Mouse (Mus musculus): ENCODE results near the gene Sys1. TPM values are rescaled to one million over a fixed set of nuclear protein-coding genes. Genes with fewer than 3 reads are reported as not detected.

Sys1 gene
- polyA plus RNA-seq (2012): 219 and 244 TPM in 2 replicates

DNA sequence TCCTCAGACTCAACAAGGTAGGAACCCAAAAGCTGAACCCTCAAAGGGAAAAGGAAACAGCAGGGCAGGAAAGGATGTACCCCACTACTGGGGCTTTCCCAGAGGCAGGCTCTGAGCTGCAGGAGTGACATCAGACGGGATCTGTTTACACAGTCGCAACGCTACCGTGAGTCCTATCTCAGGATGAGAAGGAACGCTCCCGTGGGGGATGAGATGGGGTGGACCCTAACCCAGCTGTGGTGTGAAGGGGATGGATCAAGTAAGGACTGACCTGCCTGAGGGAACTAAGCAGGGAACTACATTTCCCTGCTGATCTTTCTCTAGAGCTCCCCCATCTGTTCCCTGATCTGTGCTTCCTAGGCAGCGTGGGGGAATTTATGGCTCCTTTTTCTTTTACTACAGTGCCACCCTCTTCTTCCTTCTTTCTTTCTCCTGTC, at the start of gene Sys1:
Gene Sys1 (plus strand): TSS at position 101 of the 437 bp plus-strand sequence.
- TF ChIP-seq GATA1 (IDR thresholded peaks at IDR 0.05; ENCODE audit: low read length): no peak

DNA sequence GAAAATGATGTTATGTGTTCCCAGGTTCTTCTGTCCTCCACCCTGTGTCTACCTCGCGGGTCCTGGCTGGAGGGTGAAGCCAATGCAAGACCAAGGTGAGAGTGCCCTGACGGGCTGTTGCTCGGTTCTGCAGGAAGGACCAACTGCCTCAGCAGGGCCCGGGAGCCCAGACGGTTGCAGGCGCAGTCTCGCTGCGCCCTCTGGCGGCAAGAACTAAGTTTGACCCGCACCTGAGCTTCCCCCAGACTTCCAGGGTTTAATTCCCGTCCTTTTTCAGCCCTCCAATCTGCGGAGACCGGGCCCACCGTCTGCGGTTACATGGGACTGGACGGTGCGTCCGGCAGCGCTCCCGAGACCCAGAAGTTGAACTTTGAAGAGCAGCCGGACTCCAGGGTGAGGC, 49.1 kb upstream of the Sys1 start:
- TF ChIP-seq GATA1 (IDR thresholded peaks at IDR 0.05; ENCODE audit: low read length): no peak

DNA sequence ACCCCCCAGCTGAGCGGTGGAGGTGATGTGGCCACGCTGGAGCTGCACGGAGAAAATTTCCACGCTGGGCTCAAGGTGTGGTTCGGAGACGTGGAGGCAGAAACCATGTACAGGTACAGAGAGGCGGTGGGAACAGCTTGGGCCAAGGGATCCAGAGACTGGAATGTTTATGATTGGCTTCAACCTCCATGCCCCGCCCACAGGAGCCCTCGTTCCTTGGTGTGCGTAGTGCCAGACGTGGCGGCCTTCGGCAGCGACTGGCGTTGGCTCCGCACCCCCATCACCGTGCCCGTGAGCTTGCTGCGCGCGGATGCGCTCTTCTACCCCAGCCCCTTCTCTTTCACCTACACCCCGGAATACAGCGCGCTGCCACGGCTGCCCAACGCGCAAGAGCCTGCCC, 42.6 kb upstream of the Sys1 start:
- TF ChIP-seq GATA1 (IDR thresholded peaks at IDR 0.05; ENCODE audit: low read length): no peak

DNA sequence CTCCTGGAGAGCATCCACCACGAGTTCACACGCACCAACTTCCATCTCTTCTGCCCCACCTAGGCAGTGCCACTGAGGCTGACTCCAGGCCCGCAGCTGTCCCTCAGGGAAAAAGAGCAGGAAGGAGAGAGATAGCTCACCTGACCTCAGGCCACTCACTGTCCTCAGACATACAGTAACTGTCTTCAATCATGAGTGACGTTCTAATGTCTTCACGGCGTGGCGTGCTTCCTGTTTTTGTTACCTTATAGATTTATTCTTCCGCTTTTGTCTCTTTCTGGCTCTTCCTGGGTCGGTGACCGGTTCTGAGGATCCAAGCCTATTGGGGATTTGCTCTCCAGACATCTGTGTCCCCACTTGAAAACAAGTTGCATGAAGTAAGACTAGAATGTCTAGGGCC, 42.2 kb upstream of the Sys1 start:
- TF ChIP-seq GATA1 (IDR thresholded peaks at IDR 0.05; ENCODE audit: low read length): no peak

DNA sequence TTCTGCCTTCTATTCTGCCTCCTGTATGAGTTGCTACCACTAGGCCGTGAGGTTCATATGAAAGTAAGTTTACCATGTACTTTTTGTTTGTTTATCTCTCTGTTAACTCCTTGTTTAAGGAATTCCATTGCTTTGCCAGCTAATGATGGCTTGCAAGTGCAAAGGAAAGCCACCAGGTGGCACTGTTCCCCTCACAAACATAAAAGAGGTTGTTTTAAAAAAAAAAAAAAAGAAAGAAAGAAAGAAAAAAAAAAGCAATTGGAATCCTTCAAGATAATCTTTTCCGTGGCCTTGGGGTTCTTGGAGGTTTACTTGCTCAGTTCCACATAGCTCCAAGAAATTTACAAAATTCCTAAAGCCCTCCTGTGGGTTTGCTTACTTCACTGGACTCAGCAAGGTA, 39.6 kb upstream of the Sys1 start:
- TF ChIP-seq GATA1 (IDR thresholded peaks at IDR 0.05; ENCODE audit: low read length): no peak

DNA sequence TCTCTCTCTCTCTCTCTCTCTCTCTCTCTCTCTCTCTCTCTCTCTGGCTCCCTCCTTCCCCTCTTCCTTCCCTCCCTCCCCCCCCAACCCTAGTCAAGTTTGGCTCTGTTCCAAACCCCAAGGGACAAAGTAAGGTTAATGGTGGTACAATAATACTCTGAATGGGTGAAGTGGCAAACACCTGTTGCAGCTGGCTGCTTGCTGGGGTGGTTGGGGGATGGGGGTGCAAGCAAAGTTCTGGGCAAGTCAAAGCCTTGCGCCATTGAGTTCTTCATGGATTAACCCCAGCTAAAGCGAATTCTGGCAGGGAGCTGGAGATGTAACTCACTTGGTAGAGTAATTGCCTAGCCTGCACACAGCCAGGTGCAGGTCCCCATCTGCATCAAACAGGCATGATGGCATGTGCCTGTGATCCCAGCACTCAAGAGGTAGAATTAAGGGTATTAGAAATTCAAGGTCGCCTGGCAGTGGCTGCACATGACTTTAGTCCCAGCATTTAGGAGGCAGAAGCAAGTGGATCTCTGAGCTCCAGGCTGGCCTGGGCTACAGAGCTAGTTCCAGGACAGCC, 38.4 kb upstream of the Sys1 start:
- no peak for TF ChIP-seq GATA1 (IDR thresholded peaks at IDR 0.05; ENCODE audit: low read length)

DNA sequence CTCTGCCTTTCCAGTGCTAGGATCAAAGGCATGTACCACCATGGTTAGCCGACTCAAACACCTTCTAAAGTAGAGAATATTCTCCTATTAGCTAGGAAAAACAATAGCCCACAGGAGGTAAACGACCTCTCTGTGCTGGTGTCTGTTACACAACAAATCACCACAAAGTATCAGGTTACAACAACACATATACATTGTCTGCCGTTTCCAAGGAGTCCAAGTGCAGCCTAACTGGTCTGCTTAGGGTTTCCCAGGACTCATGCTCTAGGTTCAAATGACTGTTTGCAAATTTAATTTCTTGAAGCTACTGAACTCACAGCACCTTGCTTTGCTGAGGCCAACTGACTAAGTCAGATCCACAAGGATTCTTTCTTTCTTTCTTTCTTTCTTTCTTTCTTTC, 37.3 kb upstream of the Sys1 start:
- no peak for TF ChIP-seq GATA1 (IDR thresholded peaks at IDR 0.05; ENCODE audit: low read length)

DNA sequence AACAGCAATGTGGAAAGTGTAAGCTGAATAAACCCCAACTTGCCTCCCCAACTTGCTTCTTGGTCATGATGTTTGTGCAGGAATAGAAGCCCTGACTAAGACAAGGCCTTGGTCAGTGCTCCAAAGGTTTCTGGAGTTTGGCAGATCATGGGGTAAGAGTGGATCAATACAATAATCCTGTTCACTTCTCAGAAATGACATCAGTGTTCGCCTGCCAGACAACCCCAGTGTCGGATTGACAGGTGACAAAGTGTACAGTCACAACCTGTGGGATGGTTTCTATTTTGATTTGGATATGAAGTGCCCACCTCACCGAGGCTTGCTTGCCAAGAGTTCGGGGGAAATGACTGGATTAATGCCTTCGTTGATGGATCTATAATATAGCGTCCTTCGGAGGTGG, 35.5 kb upstream of the Sys1 start:
- TF ChIP-seq GATA1 (IDR thresholded peaks at IDR 0.05; ENCODE audit: low read length): no peak

DNA sequence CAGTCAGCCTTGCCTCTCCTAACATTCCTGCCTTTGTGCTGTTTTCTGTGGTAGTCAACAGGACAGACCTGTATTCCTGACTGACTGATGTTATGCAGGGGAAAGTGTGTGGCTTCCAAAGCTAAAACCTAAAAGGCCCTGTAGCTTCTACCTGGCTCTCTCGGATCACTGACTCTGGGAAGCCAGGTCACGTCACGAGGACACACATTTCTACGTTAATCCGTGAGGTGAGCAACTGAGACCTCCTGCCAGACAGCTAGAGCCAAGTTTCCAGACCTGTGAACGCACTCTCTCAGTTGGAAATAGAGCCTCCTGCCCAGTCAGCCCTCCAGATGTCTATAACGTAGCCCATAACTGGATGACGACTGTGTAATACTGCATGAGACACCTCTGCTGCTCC, 34.8 kb upstream of the Sys1 start:
- no peak for TF ChIP-seq GATA1 (IDR thresholded peaks at IDR 0.05; ENCODE audit: low read length)

DNA sequence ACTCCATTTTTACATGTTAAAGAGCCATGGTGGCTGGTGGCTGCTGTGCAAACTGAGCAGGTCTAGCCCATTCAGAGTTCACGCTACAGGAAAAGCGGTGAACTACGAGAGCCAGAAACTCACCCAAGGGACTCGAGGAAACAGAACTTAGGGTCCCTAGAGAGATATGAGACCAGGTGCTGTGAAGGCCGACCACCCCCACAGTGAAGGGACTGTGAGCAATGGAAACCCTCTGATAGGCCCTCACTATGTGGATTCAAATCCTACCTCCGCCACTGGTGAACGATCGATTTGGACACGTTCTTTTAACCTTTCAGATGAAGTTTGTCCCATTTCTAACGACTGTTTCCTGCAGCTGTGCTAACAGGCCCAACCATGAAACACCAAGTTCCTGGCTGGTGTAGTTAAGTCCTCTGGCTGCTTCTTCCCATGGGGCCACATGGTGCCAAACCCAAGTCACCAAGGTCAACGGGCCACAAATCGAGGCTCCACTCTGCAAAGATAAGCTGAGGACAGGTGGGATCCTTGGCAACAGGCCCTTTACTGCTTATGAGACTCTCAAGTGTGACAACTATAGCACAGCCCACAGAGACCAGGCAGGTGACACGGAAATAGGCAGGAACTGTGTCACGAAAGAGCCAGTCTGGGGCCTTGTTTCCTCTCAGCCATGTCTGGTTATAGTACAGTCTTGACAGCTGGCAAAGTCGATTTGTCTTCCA, 33.9 kb upstream of the Sys1 start:
- TF ChIP-seq GATA1 (IDR thresholded peaks at IDR 0.05; ENCODE audit: low read length): no peak

DNA sequence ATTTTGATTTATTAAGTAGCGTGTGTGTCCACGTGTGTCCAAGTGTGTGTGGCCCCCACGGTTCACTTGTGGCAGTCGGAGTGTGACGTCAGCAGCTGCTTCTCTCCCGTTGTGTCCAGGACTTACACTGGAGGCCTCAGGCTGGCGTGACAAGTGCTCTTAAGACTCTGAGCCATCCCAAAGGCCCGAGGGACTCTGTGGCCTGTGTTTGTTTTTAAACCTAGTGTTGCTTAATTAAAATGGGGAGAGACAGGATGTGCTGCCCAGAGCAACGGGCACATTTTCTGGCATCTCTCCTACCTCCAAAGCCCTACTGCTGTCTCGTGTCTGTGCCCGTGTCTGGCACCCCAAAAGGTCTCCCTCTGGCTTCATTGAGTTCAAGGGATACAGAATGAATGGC, 33.3 kb upstream of the Sys1 start:
- no peak for TF ChIP-seq GATA1 (IDR thresholded peaks at IDR 0.05; ENCODE audit: low read length)

DNA sequence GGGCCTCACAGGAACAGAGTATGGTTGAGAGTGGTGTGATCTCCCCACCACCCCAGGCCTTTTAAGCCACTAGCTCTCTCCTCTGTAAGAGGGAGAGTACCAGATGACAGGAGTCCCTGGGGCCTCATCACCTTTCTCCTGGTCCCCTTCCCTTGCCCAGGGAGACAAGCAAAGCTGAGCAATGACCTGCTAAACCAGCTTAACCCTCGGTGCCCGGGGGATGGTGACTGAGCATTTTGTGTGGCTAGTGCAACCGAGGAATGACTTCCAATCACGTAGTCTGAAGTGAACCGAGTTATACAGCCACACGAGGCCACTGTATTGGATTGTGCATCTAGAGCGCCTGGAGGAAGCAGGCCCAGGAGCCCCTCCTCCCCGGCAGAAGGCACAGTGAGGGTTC, 32.4 kb upstream of the Sys1 start:
- no peak for TF ChIP-seq GATA1 (IDR thresholded peaks at IDR 0.05; ENCODE audit: low read length)

DNA sequence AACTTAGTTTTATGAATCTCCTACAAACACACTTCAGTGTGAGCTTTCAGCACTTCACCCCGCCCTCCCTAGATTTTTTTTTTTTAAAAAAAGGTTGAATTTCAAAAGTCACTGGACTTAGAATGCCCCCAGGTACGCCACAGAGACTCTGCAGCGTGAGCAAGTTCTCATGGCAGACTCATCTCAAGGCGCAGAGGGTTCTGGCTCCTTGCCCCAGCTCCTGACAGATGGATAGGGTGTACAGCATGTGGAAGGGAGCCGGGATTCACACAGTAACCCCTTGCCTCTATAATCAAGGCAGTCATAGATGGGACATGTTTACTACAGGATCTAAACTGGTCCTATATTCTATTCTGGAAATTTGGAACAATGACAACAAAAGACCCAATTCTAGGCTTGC, 31.4 kb upstream of the Sys1 start:
- TF ChIP-seq GATA1 (IDR thresholded peaks at IDR 0.05; ENCODE audit: low read length): no peak

DNA sequence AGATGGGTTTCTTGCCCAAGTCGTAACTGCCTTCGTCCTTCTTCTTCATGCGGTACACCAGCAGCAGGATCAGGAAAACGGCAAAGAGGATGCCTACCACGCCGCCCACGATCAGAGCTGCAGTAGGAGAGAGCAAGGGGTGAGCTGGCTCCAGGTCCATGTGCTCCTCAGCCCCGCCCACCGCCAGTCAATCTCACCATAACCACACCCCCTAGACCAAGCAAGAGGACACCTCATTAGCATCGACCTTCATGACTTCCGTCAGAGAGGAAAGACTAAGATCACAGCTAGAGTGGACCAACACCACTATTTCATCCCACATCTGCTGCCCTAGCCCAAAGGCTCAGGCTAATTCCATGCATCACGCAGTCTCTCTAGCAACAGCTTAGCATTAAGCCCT, 30.6 kb upstream of the Sys1 start:
- no peak for TF ChIP-seq GATA1 (IDR thresholded peaks at IDR 0.05; ENCODE audit: low read length)

DNA sequence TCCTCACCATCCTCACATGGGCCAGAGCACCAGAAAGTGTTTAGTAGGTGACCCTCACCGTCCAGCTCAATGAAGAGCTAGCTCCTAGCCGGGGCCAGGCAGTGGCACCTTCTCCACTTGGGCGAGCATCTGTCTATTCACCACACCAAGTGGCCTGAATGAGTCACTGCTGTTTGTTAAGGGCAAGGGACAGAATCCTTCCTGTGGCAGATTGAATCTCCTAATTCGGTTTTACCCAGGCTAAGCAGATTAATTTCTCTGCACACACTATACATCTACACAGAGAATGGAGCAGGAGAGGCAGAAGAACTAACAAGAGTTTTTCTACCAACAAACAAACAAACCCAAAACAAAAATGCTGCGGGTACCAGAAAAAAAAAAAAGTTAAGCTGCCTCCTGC, 29.8 kb upstream of the Sys1 start:
- TF ChIP-seq GATA1 (IDR thresholded peaks at IDR 0.05; ENCODE audit: low read length): no peak

DNA sequence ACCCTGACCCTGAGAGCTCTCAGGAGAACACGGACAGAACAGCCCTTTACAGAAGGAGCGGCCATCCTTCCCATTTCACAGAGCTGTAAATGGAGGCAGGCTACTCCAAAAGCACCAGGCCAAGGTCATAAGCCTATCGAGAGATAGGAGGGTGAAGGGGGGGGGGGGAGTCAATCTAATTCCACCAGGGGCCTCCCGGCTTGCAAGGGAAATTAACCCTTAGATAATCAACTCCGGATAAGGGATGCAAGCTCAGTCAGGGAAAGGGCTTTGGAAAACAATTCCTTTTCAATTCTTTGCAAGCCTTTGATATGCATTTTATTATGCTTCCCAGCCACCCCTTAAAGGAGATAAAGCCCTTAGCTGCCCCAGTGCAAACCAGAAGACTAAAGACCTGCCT, 28.3 kb upstream of the Sys1 start:
- TF ChIP-seq GATA1 (IDR thresholded peaks at IDR 0.05; ENCODE audit: low read length): no peak

DNA sequence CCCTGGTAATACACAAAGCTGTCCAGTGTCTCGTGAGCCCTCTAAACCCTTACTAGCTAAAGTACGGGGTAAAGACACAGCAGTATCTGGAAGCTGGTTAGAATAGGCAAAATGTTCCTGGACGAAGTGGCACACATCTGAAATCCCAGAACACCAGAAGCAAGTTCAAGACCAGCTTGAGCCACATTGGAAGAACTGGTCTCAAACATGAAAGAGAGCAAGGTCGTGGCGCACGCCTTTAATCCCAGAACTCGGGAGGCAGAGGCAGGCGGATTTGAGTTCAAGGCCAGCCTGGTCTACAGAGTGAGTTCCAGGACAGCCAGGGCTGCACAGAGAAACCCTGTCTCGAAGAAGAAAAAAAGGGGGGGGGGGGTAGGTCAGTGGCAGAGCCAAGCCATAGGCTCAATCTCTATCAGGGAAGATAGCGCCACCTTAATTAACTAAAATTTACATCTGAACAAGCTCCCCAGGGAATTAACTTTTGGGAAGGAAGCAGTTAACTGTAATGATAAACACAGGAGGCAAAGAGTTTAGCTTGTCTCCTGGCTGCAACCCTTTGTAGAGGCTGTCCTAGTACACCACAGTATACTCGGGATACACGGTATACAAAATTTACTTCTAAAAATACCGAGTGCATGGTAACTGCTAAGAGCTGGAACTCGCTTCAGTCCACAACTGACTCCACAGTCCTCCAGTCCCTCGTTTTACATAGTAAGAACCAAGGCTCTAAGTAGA, 26.7 kb upstream of the Sys1 start:
- no peak for TF ChIP-seq GATA1 (IDR thresholded peaks at IDR 0.05; ENCODE audit: low read length)

Data from G1E-ER4 (cell line).